Mouse (Mus musculus): ENCODE data around the gene Pknox2. TPM values are rescaled to one million over a fixed set of nuclear protein-coding genes. Genes with fewer than 3 reads are reported as not detected.

Gene Pknox2
- polyA plus RNA-seq, 1 experiment from 2014 or later: 52.3 TPM

- Histone ChIP-seq H3K9me3 (replicated peaks) (no peaks in the 10 kb centered on the region), H3K4me1 (peaks cover 31% of the 10 kb centered on the region), H3K27me3 (replicated peaks) (no peaks in the 10 kb centered on the region), H3K9ac (replicated peaks) (no peak overlapping the region), H3K36me3 (no peaks in the 10 kb centered on the region), H3K4me3 (replicated peaks) (no peak overlapping the region), H3K27ac (replicated peaks) (peak overlapping the region; percentile 74), H3K4me2 (no peak overlapping the region)
- ATAC-seq (ENCODE audit: low FRiP score): peak; percentile 82
- WGBS: 24% methylated on average over 13 of the region's 13 CpGs
These were observed 225.3 kb downstream of the Pknox2 start for GRCm38 (mm10) chr9:36921718-36922415.

- Histone ChIP-seq H3K9ac (replicated peaks) (no peak overlapping the region), H3K4me1 (peaks cover 36% of the 10 kb centered on the region), H3K4me3 (replicated peaks) (no peak overlapping the region), H3K9me3 (replicated peaks) (no peaks in the 10 kb centered on the region), H3K27ac (replicated peaks) (no peak overlapping the region), H3K4me2 (no peak overlapping the region), H3K27me3 (replicated peaks) (no peaks in the 10 kb centered on the region), H3K36me3 (no peaks in the 10 kb centered on the region)
- 63% methylated on average over 4 of the region's 4 CpGs for WGBS
- ATAC-seq (ENCODE audit: low FRiP score): no peak
These were observed 227.7 kb downstream of the Pknox2 start for GRCm38 (mm10) chr9:36919472-36919871.

- H3K36me3 ChIP-seq: no peaks in the 10 kb centered on the region
- ATAC-seq (ENCODE audit: low FRiP score): no peak
- no peak overlapping the region for H3K4me3 ChIP-seq (replicated peaks)
- H3K4me2 ChIP-seq: no peak overlapping the region
- no peak overlapping the region for H3K27ac ChIP-seq (replicated peaks)
- no peaks in the 10 kb centered on the region for H3K27me3 ChIP-seq (replicated peaks)
- no peak overlapping the region for H3K9ac ChIP-seq (replicated peaks)
- 60% methylated on average over 3 of the region's 3 CpGs for WGBS
- H3K9me3 ChIP-seq (replicated peaks): no peaks in the 10 kb centered on the region
- peaks cover 35% of the 10 kb centered on the region for H3K4me1 ChIP-seq
These were observed 228.6 kb downstream of the Pknox2 start for GRCm38 (mm10) chr9:36918582-36918981.

GRCm38 (mm10) chr9:36916915-36917314, 230.3 kb downstream of the Pknox2 start:
- Histone ChIP-seq H3K4me2 (no peak overlapping the region), H3K27ac (replicated peaks) (peak overlapping the region; percentile 61), H3K4me3 (replicated peaks) (no peak overlapping the region), H3K36me3 (no peaks in the 10 kb centered on the region), H3K27me3 (replicated peaks) (no peaks in the 10 kb centered on the region), H3K9ac (replicated peaks) (no peak overlapping the region), H3K4me1 (peaks cover 20% of the 10 kb centered on the region), H3K9me3 (replicated peaks) (no peaks in the 10 kb centered on the region)
- 55% methylated on average over 5 of the region's 5 CpGs for WGBS
- ATAC-seq (ENCODE audit: low FRiP score): no peak

- Histone ChIP-seq H3K4me1 (peaks cover 14% of the 10 kb centered on the region), H3K9ac (replicated peaks) (no peak overlapping the region), H3K4me3 (replicated peaks) (no peak overlapping the region), H3K36me3 (no peaks in the 10 kb centered on the region), H3K9me3 (replicated peaks) (no peaks in the 10 kb centered on the region), H3K27ac (replicated peaks) (peak overlapping the region; percentile 61; the same call in 1 of the 2 replicates), H3K27me3 (replicated peaks) (no peaks in the 10 kb centered on the region), H3K4me2 (no peak overlapping the region)
- 11% methylated on average over 6 of the region's 6 CpGs for WGBS
- ATAC-seq (ENCODE audit: low FRiP score): peak; percentile 80; the same call in 1 of the 2 replicates
These were observed 230.8 kb downstream of the Pknox2 start for GRCm38 (mm10) chr9:36916362-36916761.

- H3K36me3 ChIP-seq: peaks cover 13% of the 10 kb centered on the region
- ATAC-seq (ENCODE audit: low FRiP score): no peak
- no peak overlapping the region for H3K9ac ChIP-seq (replicated peaks)
- H3K27ac ChIP-seq (replicated peaks): peak overlapping the region; percentile 51; the same call in 1 of the 2 replicates
- H3K4me2 ChIP-seq: no peak overlapping the region
- no peaks in the 10 kb centered on the region for H3K9me3 ChIP-seq (replicated peaks)
- H3K4me1 ChIP-seq: peaks cover 10% of the 10 kb centered on the region
- 58% methylated on average over 4 of the region's 4 CpGs for WGBS
- H3K27me3 ChIP-seq (replicated peaks): no peaks in the 10 kb centered on the region
- no peak overlapping the region for H3K4me3 ChIP-seq (replicated peaks)
These were observed 241.8 kb downstream of the Pknox2 start for GRCm38 (mm10) chr9:36905452-36905851.

GRCm38 (mm10) chr9:36900464-36900863, 246.7 kb downstream of the Pknox2 start:
- 88% methylated on average over 4 of the region's 4 CpGs for WGBS
- Histone ChIP-seq H3K9ac (replicated peaks) (no peak overlapping the region), H3K4me3 (replicated peaks) (no peak overlapping the region), H3K27me3 (replicated peaks) (no peaks in the 10 kb centered on the region), H3K36me3 (peaks cover 9% of the 10 kb centered on the region), H3K27ac (replicated peaks) (no peak overlapping the region), H3K4me2 (no peak overlapping the region), H3K4me1 (peaks cover under 1% of the 10 kb centered on the region; the same call in 1 of the 2 replicates), H3K9me3 (replicated peaks) (no peaks in the 10 kb centered on the region)
- ATAC-seq (ENCODE audit: low FRiP score): no peak

GRCm38 (mm10) chr9:36898560-36898959, 248.6 kb downstream of the Pknox2 start:
- Histone ChIP-seq H3K4me3 (replicated peaks) (no peak overlapping the region), H3K27ac (replicated peaks) (no peak overlapping the region), H3K4me1 (no peaks in the 10 kb centered on the region), H3K9ac (replicated peaks) (no peak overlapping the region), H3K27me3 (replicated peaks) (no peaks in the 10 kb centered on the region), H3K9me3 (replicated peaks) (no peaks in the 10 kb centered on the region), H3K36me3 (peaks cover 14% of the 10 kb centered on the region), H3K4me2 (no peak overlapping the region)
- 97% methylated on average over 3 of the region's 3 CpGs for WGBS
- no peak for ATAC-seq (ENCODE audit: low FRiP score)

GRCm38 (mm10) chr9:36895009-36895693, 252.1 kb downstream of the Pknox2 start:
- Histone ChIP-seq H3K4me1 (no peaks in the 10 kb centered on the region), H3K27me3 (replicated peaks) (no peaks in the 10 kb centered on the region), H3K9ac (replicated peaks) (no peak overlapping the region), H3K4me3 (replicated peaks) (no peak overlapping the region), H3K9me3 (replicated peaks) (no peaks in the 10 kb centered on the region), H3K27ac (replicated peaks) (no peak overlapping the region), H3K4me2 (no peak overlapping the region), H3K36me3 (peaks cover 34% of the 10 kb centered on the region)
- ATAC-seq (ENCODE audit: low FRiP score): peak; percentile 72
- 83% methylated on average over 8 of the region's 8 CpGs for WGBS

GRCm38 (mm10) chr9:36894242-36894641, 253.0 kb downstream of the Pknox2 start:
- Histone ChIP-seq H3K36me3 (peaks cover 34% of the 10 kb centered on the region), H3K9me3 (replicated peaks) (no peaks in the 10 kb centered on the region), H3K4me1 (no peaks in the 10 kb centered on the region), H3K4me2 (no peak overlapping the region), H3K4me3 (replicated peaks) (no peak overlapping the region), H3K9ac (replicated peaks) (no peak overlapping the region), H3K27ac (replicated peaks) (no peak overlapping the region), H3K27me3 (replicated peaks) (no peaks in the 10 kb centered on the region)
- WGBS: 88% methylated on average over 7 of the region's 7 CpGs
- no peak for ATAC-seq (ENCODE audit: low FRiP score)

- Histone ChIP-seq H3K4me1 (no peaks in the 10 kb centered on the region), H3K27ac (replicated peaks) (no peak overlapping the region), H3K36me3 (peaks cover 34% of the 10 kb centered on the region), H3K9me3 (replicated peaks) (no peaks in the 10 kb centered on the region), H3K4me3 (replicated peaks) (no peak overlapping the region), H3K4me2 (no peak overlapping the region), H3K9ac (replicated peaks) (no peak overlapping the region), H3K27me3 (replicated peaks) (no peaks in the 10 kb centered on the region)
- no peak for ATAC-seq (ENCODE audit: low FRiP score)
- 80% methylated on average over 6 of the region's 6 CpGs for WGBS
These were observed 253.7 kb downstream of the Pknox2 start for GRCm38 (mm10) chr9:36893413-36893990.

- H3K36me3 ChIP-seq: peaks cover 34% of the 10 kb centered on the region
- no peaks in the 10 kb centered on the region for H3K27me3 ChIP-seq (replicated peaks)
- WGBS: 33% methylated on average over 4 of the region's 4 CpGs
- H3K9ac ChIP-seq (replicated peaks): no peak overlapping the region
- no peak overlapping the region for H3K4me2 ChIP-seq
- ATAC-seq (ENCODE audit: low FRiP score): no peak
- H3K4me3 ChIP-seq (replicated peaks): no peak overlapping the region
- no peaks in the 10 kb centered on the region for H3K9me3 ChIP-seq (replicated peaks)
- H3K27ac ChIP-seq (replicated peaks): no peak overlapping the region
- no peaks in the 10 kb centered on the region for H3K4me1 ChIP-seq
These were observed 256.7 kb downstream of the Pknox2 start for GRCm38 (mm10) chr9:36890552-36890951.
